Mouse (Mus musculus) limb, embryonic 12.5 days (tissue): ENCODE measurements around the gene Caskin1. TPM values are rescaled to one million over a fixed set of nuclear protein-coding genes. Genes with fewer than 3 reads are reported as not detected.
A peak's percentile ranks its signal among the peaks of the same experiment; 100 is the strongest.

ENCODE experiments used
- ATAC-seq: fragments of 200-750 bp; cut with Nextera tagmentation; 2 replicates; pipeline ENCODE4 v1.8.0; 2017; ENCODE audit warnings: low read depth, moderate TSS enrichment; ENCODE audit not compliant: insufficient number of reproducible peaks, insufficient read depth, low FRiP score, low TSS enrichment
- H3K27ac ChIP-seq: fragments of 300-500 bp; sonication (generic); 2 replicates; pipeline ENCODE4 v1.5.1; 2016; ENCODE audit warnings: mild to moderate bottlenecking, moderate library complexity
- H3K27me3 ChIP-seq: fragments of 300-500 bp; sonication (generic); 2 replicates; pipeline ENCODE4 v1.6.1; 2016; ENCODE audit warnings: mild to moderate bottlenecking, moderate library complexity
- H3K36me3 ChIP-seq: fragments of 300-500 bp; sonication (generic); 2 replicates; pipeline ENCODE4 v1.6.1; 2016; ENCODE audit warnings: mild to moderate bottlenecking, moderate library complexity
- H3K4me1 ChIP-seq: fragments of 300-500 bp; sonication (generic); replicated peaks from 2 replicates; pipeline ENCODE4 v1.6.1; 2016
- H3K4me2 ChIP-seq: fragments of 300-500 bp; sonication (generic); 2 replicates; pipeline ENCODE4 v1.6.1; 2016; ENCODE audit warnings: mild to moderate bottlenecking, moderate library complexity
- H3K4me3 ChIP-seq: fragments of 300-500 bp; sonication (generic); replicated peaks from 2 replicates; pipeline ENCODE4 v1.5.1; 2016; ENCODE audit warnings: mild to moderate bottlenecking
- H3K9ac ChIP-seq: fragments of 300-500 bp; sonication (generic); replicated peaks from 2 replicates; pipeline ENCODE4 v1.6.1; 2016; ENCODE audit warnings: mild to moderate bottlenecking, moderate library complexity
- H3K9me3 ChIP-seq: fragments of 300-500 bp; sonication (generic); 2 replicates; pipeline ENCODE4 v1.6.1; 2016; ENCODE audit warnings: mild to moderate bottlenecking, moderate library complexity
- WGBS: fragments of 180-500 bp; shearing (Covaris S2); methylation state at CpG from one replicate; pipeline ENCODE4 v1.1.7; 2016; 5-methylcytosine and 5-hydroxymethylcytosine counted together
- polyA plus RNA-seq: library from polyadenylated mRNA; unstranded; fragments of >200 nt; fragmentation: Nextera tagmentation; extraction: Ambion mirVana; gene quantifications from 2 replicates; pipeline ENCODE4 v1.2.1, GENCODE M21; 2016

Gene Caskin1
- polyA plus RNA-seq, 1 experiment from 2014 or later, result 6.1 TPM

GRCm38 (mm10) chr17:24534160-24534718, 45.8 kb downstream of the Caskin1 start, which contains the start of gene Rab26:
Rab26 (minus strand) TSS chr17:24534210.
- H3K27me3 ChIP-seq, result no peaks in the 10 kb centered on the region
- no peak within 1 kb of the TSS for H3K27ac ChIP-seq
- H3K4me1 ChIP-seq, result peaks cover 50% of the 10 kb centered on the region
- H3K36me3 ChIP-seq, result peaks cover 15% of the 10 kb centered on the region; the same call in 1 of the 2 replicates
- no peaks in the 10 kb centered on the region for H3K9me3 ChIP-seq
- WGBS, result 89% methylated on average over 8 of the region's 8 CpGs
- ATAC-seq, result no peak
- H3K9ac ChIP-seq, result peak within 1 kb of the TSS; percentile 54
- peak within 1 kb of the TSS; percentile 41 for H3K4me3 ChIP-seq
- peak within 1 kb of the TSS; percentile 78 for H3K4me2 ChIP-seq

DNA sequence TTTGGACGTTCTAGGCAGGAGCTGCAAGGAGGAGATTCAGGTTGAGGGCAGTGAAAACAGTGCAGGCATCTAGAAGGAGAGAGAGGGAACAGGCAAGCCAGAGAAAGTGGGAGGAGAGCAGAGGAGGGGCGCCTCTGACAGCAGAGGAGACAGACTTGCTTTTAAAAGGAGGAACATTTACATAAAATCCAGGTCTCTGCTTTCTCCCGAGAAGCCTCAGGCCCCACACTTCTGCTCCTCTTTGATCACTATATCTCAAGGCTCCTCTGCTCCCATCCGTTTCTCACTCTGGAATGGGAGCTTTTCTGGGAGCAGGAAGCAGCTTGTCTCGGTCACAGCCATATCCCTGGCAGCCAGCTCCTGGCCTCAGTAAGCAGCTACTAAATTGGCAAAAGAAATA, 46.9 kb downstream of the Caskin1 start:
- ATAC-seq, result no peak
- Histone ChIP-seq H3K4me2 (no peak overlapping the region), H3K36me3 (peaks cover 6% of the 10 kb centered on the region; the same call in 1 of the 2 replicates), H3K27me3 (no peaks in the 10 kb centered on the region), H3K4me1 (peaks cover 39% of the 10 kb centered on the region), H3K4me3 (no peak overlapping the region), H3K9me3 (no peaks in the 10 kb centered on the region), H3K9ac (no peak overlapping the region), H3K27ac (no peak overlapping the region)
- WGBS, result 41% methylated on average over 5 of the region's 5 CpGs

GRCm38 (mm10) chr17:24537536-24537935, 49.1 kb downstream of the Caskin1 start:
- H3K4me1 ChIP-seq, result peaks cover 21% of the 10 kb centered on the region
- H3K9ac ChIP-seq, result no peak overlapping the region; the same call in 1 of the 2 replicates
- WGBS, result 44% methylated on average over 3 of the region's 3 CpGs
- H3K27me3 ChIP-seq, result no peaks in the 10 kb centered on the region
- peak overlapping the region; percentile 57; the same call in 1 of the 2 replicates for H3K27ac ChIP-seq
- ATAC-seq, result no peak
- H3K4me2 ChIP-seq, result no peak overlapping the region
- H3K4me3 ChIP-seq, result no peak overlapping the region
- H3K9me3 ChIP-seq, result no peaks in the 10 kb centered on the region
- H3K36me3 ChIP-seq, result no peaks in the 10 kb centered on the region

- ATAC-seq, result no peak
- H3K4me3 ChIP-seq, result no peak overlapping the region
- no peak overlapping the region for H3K9ac ChIP-seq
- H3K27ac ChIP-seq, result no peak overlapping the region
- no peaks in the 10 kb centered on the region for H3K36me3 ChIP-seq
- H3K4me2 ChIP-seq, result no peak overlapping the region
- H3K4me1 ChIP-seq, result peaks cover 9% of the 10 kb centered on the region
- WGBS, result 59% methylated on average over 8 of the region's 8 CpGs
- no peaks in the 10 kb centered on the region for H3K27me3 ChIP-seq
- no peaks in the 10 kb centered on the region for H3K9me3 ChIP-seq
These were observed 50.5 kb downstream of the Caskin1 start for GRCm38 (mm10) chr17:24538950-24539349.

DNA sequence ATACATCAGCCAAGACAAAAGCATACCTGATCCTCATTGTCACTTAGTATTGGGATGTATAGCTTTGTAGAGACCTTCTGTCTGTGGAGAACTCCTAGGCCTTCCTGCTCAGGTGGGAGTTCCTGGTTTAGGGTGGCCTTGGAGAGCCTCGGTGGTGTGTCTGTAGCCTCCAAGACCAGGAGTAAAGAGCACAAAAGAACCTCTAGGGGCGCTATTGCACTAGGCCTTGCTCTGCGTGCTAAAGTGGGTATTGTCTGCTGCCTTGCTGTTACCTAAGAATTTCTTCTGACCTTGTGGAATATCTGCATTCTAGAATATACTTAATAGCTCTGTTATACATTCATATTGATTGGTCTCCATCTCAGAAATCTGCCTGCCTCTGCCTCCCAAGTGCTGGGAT, 52.0 kb downstream of the Caskin1 start:
- Histone ChIP-seq H3K27me3 (peaks cover 5% of the 10 kb centered on the region), H3K36me3 (no peaks in the 10 kb centered on the region), H3K9ac (no peak overlapping the region), H3K9me3 (no peaks in the 10 kb centered on the region), H3K4me2 (no peak overlapping the region), H3K4me3 (no peak overlapping the region), H3K27ac (no peak overlapping the region), H3K4me1 (peaks cover 12% of the 10 kb centered on the region)
- no peak for ATAC-seq
- WGBS, result 9% methylated on average over 3 of the region's 3 CpGs

- no peak for ATAC-seq
- H3K4me3 ChIP-seq, result peak overlapping the region; percentile 19; the same call in 1 of the 2 replicates
- H3K4me2 ChIP-seq, result peak overlapping the region; percentile 44
- no peak overlapping the region for H3K27ac ChIP-seq
- no peaks in the 10 kb centered on the region for H3K9me3 ChIP-seq
- WGBS, result 16% methylated on average over 12 of the region's 12 CpGs
- peaks cover 13% of the 10 kb centered on the region for H3K4me1 ChIP-seq
- peak overlapping the region; percentile 44; the same call in 1 of the 2 replicates for H3K9ac ChIP-seq
- peaks cover 9% of the 10 kb centered on the region for H3K27me3 ChIP-seq
- H3K36me3 ChIP-seq, result no peaks in the 10 kb centered on the region
These were observed 56.2 kb downstream of the Caskin1 start for GRCm38 (mm10) chr17:24544613-24545012.

- no peak overlapping the region for H3K4me3 ChIP-seq
- H3K36me3 ChIP-seq, result no peaks in the 10 kb centered on the region
- no peaks in the 10 kb centered on the region for H3K9me3 ChIP-seq
- WGBS, result 90% methylated on average over 2 of the region's 2 CpGs
- H3K27ac ChIP-seq, result no peak overlapping the region
- H3K4me2 ChIP-seq, result no peak overlapping the region
- H3K27me3 ChIP-seq, result peaks cover 9% of the 10 kb centered on the region
- no peak for ATAC-seq
- H3K4me1 ChIP-seq, result peaks cover 13% of the 10 kb centered on the region
- H3K9ac ChIP-seq, result no peak overlapping the region
These were observed 56.8 kb downstream of the Caskin1 start for GRCm38 (mm10) chr17:24545247-24545646.

DNA sequence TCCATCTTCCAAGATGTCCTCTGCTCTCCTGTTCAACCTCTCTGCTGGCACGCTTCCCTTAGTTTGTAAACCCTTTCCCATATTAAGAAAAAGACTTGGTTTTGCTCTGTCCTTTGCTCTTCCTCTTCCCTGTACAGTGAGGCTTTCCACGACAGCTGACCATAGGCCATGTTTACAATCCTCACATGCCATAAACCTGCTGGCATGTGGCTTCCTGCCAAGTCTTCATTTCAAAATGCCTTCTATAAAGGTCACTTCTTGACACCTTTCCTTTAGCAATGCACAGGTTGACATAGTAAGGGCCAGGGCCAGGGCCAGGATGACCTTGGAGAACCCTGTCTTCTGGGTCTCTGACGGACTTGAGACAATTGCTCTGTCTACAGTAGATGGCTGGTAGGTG, 57.8 kb downstream of the Caskin1 start:
- H3K4me1 ChIP-seq, result peaks cover 17% of the 10 kb centered on the region
- no peak overlapping the region for H3K27ac ChIP-seq
- H3K27me3 ChIP-seq, result peaks cover 9% of the 10 kb centered on the region
- no peak for ATAC-seq
- H3K9me3 ChIP-seq, result no peaks in the 10 kb centered on the region
- H3K4me3 ChIP-seq, result no peak overlapping the region
- H3K4me2 ChIP-seq, result no peak overlapping the region
- no peak overlapping the region for H3K9ac ChIP-seq
- WGBS, result 77% methylated on average over 3 of the region's 3 CpGs
- no peaks in the 10 kb centered on the region for H3K36me3 ChIP-seq

DNA sequence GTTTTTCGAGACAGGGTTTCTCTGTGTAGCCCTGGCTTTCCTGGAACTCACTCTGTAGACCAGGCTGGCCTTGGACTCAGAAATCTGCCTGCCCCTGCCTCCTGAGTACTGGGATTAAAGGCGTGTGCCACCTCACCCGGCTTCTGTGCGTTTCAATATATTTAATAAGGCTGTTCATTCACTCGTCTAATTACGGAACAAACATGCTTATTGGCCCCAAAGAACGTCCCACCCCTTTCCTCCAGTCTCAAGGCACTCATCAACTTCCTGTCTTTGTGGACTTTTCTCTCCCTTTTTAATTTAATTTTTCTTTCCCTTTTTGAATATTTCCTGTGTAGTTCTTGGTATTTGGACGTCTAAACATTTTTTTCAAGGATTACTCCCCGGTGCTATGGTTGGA, 60.0 kb downstream of the Caskin1 start:
- Histone ChIP-seq H3K4me3 (peak overlapping the region; percentile 94), H3K4me1 (peaks cover 30% of the 10 kb centered on the region), H3K9ac (no peak overlapping the region; the same call in 1 of the 2 replicates), H3K9me3 (no peaks in the 10 kb centered on the region), H3K4me2 (peak overlapping the region; percentile 83), H3K27me3 (peaks cover 9% of the 10 kb centered on the region), H3K27ac (no peak overlapping the region), H3K36me3 (no peaks in the 10 kb centered on the region)
- 40% methylated on average over 9 of the region's 9 CpGs for WGBS
- no peak for ATAC-seq

- no peak overlapping the region; the same call in 1 of the 2 replicates for H3K9ac ChIP-seq
- H3K9me3 ChIP-seq, result no peaks in the 10 kb centered on the region
- peaks cover 30% of the 10 kb centered on the region for H3K4me1 ChIP-seq
- peaks cover 9% of the 10 kb centered on the region for H3K27me3 ChIP-seq
- H3K4me3 ChIP-seq, result peak overlapping the region; percentile 94
- H3K36me3 ChIP-seq, result no peaks in the 10 kb centered on the region
- peak; percentile 28 for ATAC-seq
- H3K4me2 ChIP-seq, result peak overlapping the region; percentile 83
- WGBS, result 5% methylated on average over 23 of the region's 23 CpGs
- peak overlapping the region; percentile 96 for H3K27ac ChIP-seq
These were observed 60.7 kb downstream of the Caskin1 start for GRCm38 (mm10) chr17:24548921-24549617.

- H3K27me3 ChIP-seq, result peaks cover 5% of the 10 kb centered on the region
- no peaks in the 10 kb centered on the region for H3K9me3 ChIP-seq
- peak within 1 kb of the TSS; percentile 83 for H3K4me2 ChIP-seq
- H3K4me3 ChIP-seq, result peak within 1 kb of the TSS; percentile 94
- peak within 1 kb of the TSS; percentile 96 for H3K27ac ChIP-seq
- H3K36me3 ChIP-seq, result no peaks in the 10 kb centered on the region
- H3K9ac ChIP-seq, result peak within 1 kb of the TSS; percentile 92
- H3K4me1 ChIP-seq, result peaks cover 28% of the 10 kb centered on the region
- WGBS, result under 1% methylated on average over 72 of the region's 72 CpGs
- peak; percentile 94 for ATAC-seq
These were observed 61.4 kb downstream of the Caskin1 start, which contains the start of gene Pkd1 for GRCm38 (mm10) chr17:24549618-24550415. Pkd1 (plus strand) TSS chr17:24549834.
